In genomic region chr3:138506749-138507148, GRCm38 (mm10) we compare ENCODE assay signal across 9 mouse cellular contexts. TPM values are rescaled to one million over a fixed set of nuclear protein-coding genes. Genes with fewer than 3 reads are reported as not detected.
DNase-seq lines count a peak whose midpoint lies in the region; ATAC-seq lines count a peak whose summit lies in the region.
"Had no signal": no experiment of that assay in that cellular context is flagged by ENCODE, and none has a peak within 500 bp of the region (broad histone marks: within the 10 kb centered on the region; RNA-seq: fewer than 3 reads in every experiment).

No protein-coding gene starts in this region.

- H3K27me3 ChIP-seq in kidney, embryonic 16.5 days (ENCODE audit: insufficient read depth, low read length): no peaks in the 10 kb centered on the region
- no peaks in the 10 kb centered on the region for H3K27me3 ChIP-seq in hindbrain, embryonic 14.5 days (ENCODE audit: control insufficient read depth, insufficient read depth, low read length)
- no peaks in the 10 kb centered on the region for H3K27me3 ChIP-seq in midbrain, embryonic 15.5 days (replicated peaks)
- H3K27me3 ChIP-seq: embryonic facial prominence, embryonic 13.5 days had no signal

- H3K36me3 ChIP-seq in kidney, embryonic 16.5 days (ENCODE audit: insufficient read depth, low read length): no peaks in the 10 kb centered on the region
- no peaks in the 10 kb centered on the region for H3K36me3 ChIP-seq in hindbrain, embryonic 14.5 days (replicated peaks; ENCODE audit: control insufficient read depth, insufficient read depth)
- H3K36me3 ChIP-seq in midbrain, embryonic 15.5 days (replicated peaks): no peaks in the 10 kb centered on the region
- H3K36me3 ChIP-seq: embryonic facial prominence, embryonic 13.5 days had no signal

- H3K4me1 ChIP-seq in kidney, embryonic 16.5 days (ENCODE audit: insufficient read depth, low read length): no peaks in the 10 kb centered on the region
- no peaks in the 10 kb centered on the region for H3K4me1 ChIP-seq in hindbrain, embryonic 14.5 days (replicated peaks; ENCODE audit: control insufficient read depth, insufficient read depth, low read length)
- no peaks in the 10 kb centered on the region for H3K4me1 ChIP-seq in midbrain, embryonic 15.5 days
- H3K4me1 ChIP-seq: embryonic facial prominence, embryonic 13.5 days had no signal

- H3K4me2 ChIP-seq in kidney, embryonic 16.5 days (replicated peaks; ENCODE audit: low read depth, low read length): no peak overlapping the region
- no peak overlapping the region for H3K4me2 ChIP-seq in hindbrain, embryonic 14.5 days (replicated peaks)
- no peak overlapping the region for H3K4me2 ChIP-seq in midbrain, embryonic 15.5 days
- H3K4me2 ChIP-seq: embryonic facial prominence, embryonic 13.5 days had no signal

- 43% methylated on average over 6 of the region's 6 CpGs for WGBS in kidney, embryonic 16.5 days
- 61% methylated on average over 6 of the region's 6 CpGs for WGBS in hindbrain, embryonic 14.5 days
- WGBS in midbrain, embryonic 15.5 days: 50% methylated on average over 6 of the region's 6 CpGs

- H3K27ac ChIP-seq in kidney, embryonic 16.5 days (ENCODE audit: low read length): no peak overlapping the region
- no peak overlapping the region for H3K27ac ChIP-seq in hindbrain, embryonic 14.5 days
- no peak overlapping the region for H3K27ac ChIP-seq in midbrain, embryonic 15.5 days
- H3K27ac ChIP-seq: embryonic facial prominence, embryonic 13.5 days had no signal

- H3K9ac ChIP-seq in kidney, embryonic 16.5 days (replicated peaks; ENCODE audit: low read length): no peak overlapping the region
- no peak overlapping the region for H3K9ac ChIP-seq in hindbrain, embryonic 14.5 days
- no peak overlapping the region for H3K9ac ChIP-seq in midbrain, embryonic 15.5 days
- H3K9ac ChIP-seq: embryonic facial prominence, embryonic 13.5 days had no signal

- no peak overlapping the region for H3K4me3 ChIP-seq in kidney, embryonic 16.5 days (ENCODE audit: low read length)
- no peak overlapping the region for H3K4me3 ChIP-seq in hindbrain, embryonic 14.5 days (replicated peaks; ENCODE audit: low read length)
- H3K4me3 ChIP-seq in midbrain, embryonic 15.5 days: no peak overlapping the region
- H3K4me3 ChIP-seq: embryonic facial prominence, embryonic 13.5 days had no signal

- ATAC-seq in kidney, embryonic 16.5 days (ENCODE audit: low FRiP score, low TSS enrichment): no peak
- no peak for ATAC-seq in hindbrain, embryonic 14.5 days (ENCODE audit: low FRiP score)
- ATAC-seq in midbrain, embryonic 15.5 days (replicated peaks): 0 out of 2 replicates have a peak, but pooled peaks have one; percentile 31

- DNase-seq in adrenal gland, adult 2 months: peak; percentile 59
- DNase-seq in adrenal gland, adult 18-20 months (ENCODE audit: low spot score in 2 of 2): no peak
- peak; percentile 24 to 62 for DNase-seq in kidney, adult 8-10 months
- DNase-seq in adrenal gland, postnatal 25 days: peak; percentile 27
- peak; percentile 53 for DNase-seq in hindbrain, embryonic 14.5 days (ENCODE audit: low spot score)
- no peak for DNase-seq in natural killer cell, adult 2 months (ENCODE audit: low spot score in 2 of 2)

- no peaks in the 10 kb centered on the region for H3K9me3 ChIP-seq in kidney, embryonic 16.5 days (ENCODE audit: low read length)
- H3K9me3 ChIP-seq in hindbrain, embryonic 14.5 days (ENCODE audit: control insufficient read depth, low read length): no peaks in the 10 kb centered on the region
- H3K9me3 ChIP-seq in midbrain, embryonic 15.5 days: no peaks in the 10 kb centered on the region
- H3K9me3 ChIP-seq: embryonic facial prominence, embryonic 13.5 days had no signal

RNA-seq across cellular contexts. Expression of gene Metap1, which starts 17.4 kb away (rescaled TPM):
- 10 to 100 TPM; 46.8 to 57.2 TPM for total RNA-seq in adrenal gland, adult 2 months (2021)
- polyA plus RNA-seq in adrenal gland, adult 2 months (2012; rRNA removed): 5.4 and 6.6 TPM in 2 replicates
- 10 to 100 TPM; 51.9 to 61.6 TPM for total RNA-seq in adrenal gland, adult 18-20 months (2021)
- polyA plus RNA-seq in kidney, embryonic 16.5 days (2015; fragmentation: Nextera tagmentation; extraction: Ambion mirVana): 50.7 and 52.1 TPM in 2 replicates
- total RNA-seq in adrenal gland, postnatal 25 days (2021): 61.0 and 63.3 TPM in 2 replicates
- polyA plus RNA-seq in hindbrain, embryonic 14.5 days (2014; fragmentation: Nextera tagmentation; extraction: Ambion mirVana): 58.3 and 61.9 TPM in 2 replicates
- polyA plus RNA-seq in midbrain, embryonic 15.5 days (2015; fragmentation: Nextera tagmentation; extraction: Ambion mirVana): 47.6 and 48.5 TPM in 2 replicates

RNA-seq across cellular contexts. Expression of gene Eif4e, which starts 19.2 kb away (rescaled TPM):
- total RNA-seq in adrenal gland, adult 2 months (2021): 100 to 1,000 TPM; 187 to 191 TPM
- 3.5 and 4.5 TPM in 2 replicates for polyA plus RNA-seq in adrenal gland, adult 2 months (2012; rRNA removed)
- 100 to 1,000 TPM; 202 to 217 TPM for total RNA-seq in adrenal gland, adult 18-20 months (2021)
- polyA plus RNA-seq in kidney, embryonic 16.5 days (2015; fragmentation: Nextera tagmentation; extraction: Ambion mirVana): 381 and 401 TPM in 2 replicates
- 168 and 178 TPM in 2 replicates for total RNA-seq in adrenal gland, postnatal 25 days (2021)
- 314 and 377 TPM in 2 replicates for polyA plus RNA-seq in hindbrain, embryonic 14.5 days (2014; fragmentation: Nextera tagmentation; extraction: Ambion mirVana)
- 356 and 364 TPM in 2 replicates for polyA plus RNA-seq in midbrain, embryonic 15.5 days (2015; fragmentation: Nextera tagmentation; extraction: Ambion mirVana)

Comparison
In these comparisons a context has a peak if more than half of its experiments do, and no peak if none do; other contexts are left out.
1. DNase-seq: peak in adrenal gland, adult 2 months (single experiment), kidney, adult 8-10 months (2 of 2), adrenal gland, postnatal 25 days (single experiment) and hindbrain, embryonic 14.5 days (single experiment); none in adrenal gland, adult 18-20 months (0 of 2) and natural killer cell, adult 2 months (0 of 2).
2. RNA of gene Eif4e, which starts 19.2 kb away (polyA plus RNA-seq): 381 to 401 TPM in kidney, embryonic 16.5 days, 356 to 364 TPM in midbrain, embryonic 15.5 days and 314 to 377 TPM in hindbrain, embryonic 14.5 days; 3.5 to 4.5 TPM in adrenal gland, adult 2 months; every median in the first group is over 10 times any median in the second.